Mouse (Mus musculus) limb, embryonic 14.5 days (tissue): ENCODE data around the gene Btbd11. TPM values are rescaled to one million over a fixed set of nuclear protein-coding genes. Genes with fewer than 3 reads are reported as not detected.

Experiments used
- polyA plus RNA-seq, 2 experiments: library from polyadenylated mRNA; depleted of rRNA in 1 of 2; stranded (reverse) in 1 of 2; unstranded in 1 of 2; fragments of >200 nt; fragmentation: Nextera tagmentation in 1 of 2; extraction: Ambion mirVana in 1 of 2; gene quantifications; 2 replicates each; pipeline versions ENCODE4 v1.2.1 to v1.2.3; 2012 to 2014

Btbd11 gene
- polyA plus RNA-seq, 2 experiments: 10.2 to 11.6 TPM

Other genes starting within 250 kb of the Btbd11 start
- gene Cry1, start 201.8 kb upstream of the Btbd11 start, polyA plus RNA-seq (2012; rRNA removed): 18.2 and 18.6 TPM in 2 replicates
- 32.3 and 35.4 TPM in 2 replicates for gene Cry1, start 201.8 kb upstream of the Btbd11 start, polyA plus RNA-seq (2014; fragmentation: Nextera tagmentation; extraction: Ambion mirVana)